Mouse (Mus musculus): ENCODE data around the gene Trim72.
"Not testable (repeated sequence)": the region's sequence is repeated elsewhere in the genome, so short reads cannot be mapped to it uniquely, and the experiment has no call there.

The Trim72 gene

DNA sequence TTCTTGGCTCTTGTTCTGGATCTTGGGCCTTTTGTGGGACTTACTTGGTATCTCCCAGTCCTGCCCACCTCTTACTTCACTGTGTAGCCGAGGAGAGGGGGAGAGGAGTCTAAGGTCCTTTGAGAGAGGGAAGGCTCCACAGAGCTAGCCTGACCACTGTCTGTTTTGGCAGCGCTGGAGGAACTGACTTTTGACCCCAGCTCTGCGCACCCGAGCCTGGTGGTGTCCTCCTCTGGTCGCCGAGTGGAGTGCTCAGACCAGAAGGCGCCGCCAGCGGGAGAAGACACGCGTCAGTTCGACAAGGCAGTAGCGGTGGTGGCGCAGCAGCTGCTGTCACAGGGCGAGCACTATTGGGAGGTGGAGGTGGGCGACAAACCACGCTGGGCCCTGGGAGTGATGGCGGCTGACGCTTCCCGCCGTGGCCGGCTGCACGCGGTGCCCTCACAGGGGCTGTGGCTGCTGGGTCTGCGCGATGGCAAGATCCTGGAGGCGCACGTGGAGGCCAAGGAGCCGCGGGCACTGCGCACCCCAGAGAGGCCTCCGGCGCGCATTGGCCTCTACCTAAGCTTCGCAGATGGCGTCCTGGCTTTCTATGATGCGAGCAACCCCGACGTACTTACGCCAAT, 6.1 kb downstream of the Trim72 start:
- DNase-seq = no peak

DNA sequence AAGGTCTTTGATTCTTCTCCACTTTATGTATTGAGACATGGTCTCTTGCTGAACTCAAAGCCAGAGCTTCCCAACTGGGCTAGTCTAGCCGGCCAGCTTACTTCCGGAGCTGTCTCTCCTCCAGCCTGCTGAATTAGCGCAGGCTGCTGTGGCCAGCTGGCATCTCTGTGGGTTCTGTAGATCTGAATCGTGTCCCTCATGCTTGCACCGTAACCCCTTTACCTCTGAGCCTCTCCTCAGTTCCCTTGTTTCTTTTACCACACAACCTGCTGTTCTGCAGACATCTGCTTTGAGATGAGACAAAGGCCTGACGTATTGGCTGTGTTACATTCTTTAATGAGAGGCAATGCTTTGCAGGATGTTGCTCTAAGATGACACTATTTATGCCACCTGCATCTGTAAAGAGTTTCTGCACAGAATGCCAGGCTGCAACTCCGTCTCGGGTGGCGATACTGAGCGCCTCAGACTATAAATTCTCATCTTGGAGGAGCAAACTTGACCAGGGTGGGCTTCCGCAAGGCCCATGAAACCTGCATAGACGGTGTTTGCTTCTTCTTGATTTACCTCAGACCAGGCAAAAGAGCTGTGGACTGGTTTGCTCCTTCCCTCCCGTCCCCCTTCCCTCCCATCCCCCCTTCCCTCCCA, 8.5 kb downstream of the Trim72 start:
- DNase-seq = no peak

DNA sequence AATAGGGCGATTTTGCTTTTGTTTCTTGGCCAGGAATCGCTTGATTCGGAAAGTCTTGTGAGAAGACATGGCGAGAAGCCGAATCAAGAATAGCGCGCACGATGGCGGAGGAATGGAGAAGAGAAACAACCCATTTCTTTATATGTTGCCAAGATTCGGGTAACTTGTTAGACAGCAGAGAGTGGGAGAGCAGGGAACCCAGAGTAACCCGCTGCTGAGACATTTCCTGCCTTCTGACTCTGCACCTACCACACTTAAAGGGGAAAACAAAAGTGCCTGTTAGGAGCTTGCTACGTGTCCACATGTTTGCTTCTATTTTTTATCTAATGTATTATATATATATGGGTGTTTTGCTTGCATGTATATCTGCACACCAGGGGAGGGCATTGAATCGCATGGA, 9.4 kb downstream of the Trim72 start:
- no peak for DNase-seq

DNA sequence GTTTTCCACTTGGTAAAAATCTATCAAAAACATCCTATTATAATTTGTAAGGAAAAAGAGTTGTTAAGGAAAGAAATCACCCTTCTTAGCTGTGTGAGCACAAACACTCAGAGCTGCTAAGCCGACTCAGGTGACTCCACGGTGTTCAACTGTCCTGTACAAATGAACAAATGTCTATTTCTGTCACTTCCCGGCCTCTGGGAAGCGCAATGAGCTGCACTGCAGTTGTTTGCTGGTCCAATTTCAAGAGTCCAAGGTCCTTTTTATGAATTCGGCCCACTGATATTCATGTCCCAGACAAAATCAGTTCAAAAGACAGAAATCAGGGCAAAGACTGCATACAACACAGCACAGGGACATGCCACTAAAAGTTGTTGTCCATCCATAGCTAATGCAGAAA, 12.4 kb downstream of the Trim72 start:
- DNase-seq = not testable (repeated sequence)

DNA sequence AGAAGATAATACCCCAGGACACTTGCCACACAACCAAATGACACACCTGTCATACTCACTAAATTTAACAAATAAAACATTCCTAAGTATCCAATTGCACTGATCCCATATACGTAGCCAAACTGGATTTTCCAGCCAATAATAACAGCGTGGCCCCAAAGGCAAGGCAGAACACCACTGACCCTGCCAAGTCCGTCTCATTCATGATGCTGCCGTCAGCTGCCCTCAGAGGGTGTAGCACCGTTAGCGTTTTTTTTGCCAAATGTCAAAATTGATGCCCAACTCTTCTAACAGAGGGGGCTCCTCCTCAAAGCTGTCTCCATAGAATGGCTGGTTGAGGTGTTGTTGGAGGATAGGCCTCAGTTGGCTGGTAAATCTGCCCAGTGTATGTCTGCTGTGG, 12.9 kb downstream of the Trim72 start:
- no peak for DNase-seq

DNA sequence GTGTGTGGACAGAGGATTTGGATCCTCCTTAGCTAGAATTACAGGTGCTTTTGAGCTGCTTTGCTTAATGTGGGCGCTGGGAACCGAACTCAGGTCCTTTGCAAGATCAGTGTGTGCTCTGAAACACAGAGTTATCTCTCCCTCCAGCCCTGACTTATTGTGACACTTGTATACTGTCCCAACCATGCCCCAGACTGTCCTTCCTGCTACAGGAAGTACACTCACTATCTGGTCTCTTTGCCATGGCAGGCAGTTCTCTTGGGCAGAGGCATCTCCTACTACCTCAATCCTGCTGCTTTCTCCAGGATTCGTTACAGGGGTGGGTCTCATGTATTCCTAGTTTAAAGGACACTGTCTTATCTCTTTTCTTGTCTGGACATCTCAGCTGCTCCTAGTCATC, 14.5 kb downstream of the Trim72 start:
- DNase-seq = no peak

DNA sequence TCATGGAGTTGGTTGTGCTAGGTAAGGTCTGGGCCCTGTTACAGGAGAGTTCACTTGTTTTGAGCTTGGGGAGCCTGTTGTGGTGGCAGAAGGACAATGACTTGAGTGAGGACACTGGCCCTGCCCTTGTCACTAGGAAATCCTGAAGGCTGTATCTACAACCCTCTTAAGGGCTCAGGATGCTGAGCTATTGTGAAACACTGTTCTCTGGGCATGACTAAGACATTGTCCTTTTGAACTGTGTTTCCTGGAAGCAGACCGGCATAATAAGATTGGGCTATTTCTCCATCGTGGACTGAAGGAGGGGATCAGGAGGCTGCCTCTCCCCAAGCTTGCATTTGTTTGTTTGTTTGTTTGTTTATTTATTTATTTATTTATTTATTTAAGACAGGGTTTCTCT, 15.4 kb downstream of the Trim72 start:
- DNase-seq = no peak

DNA sequence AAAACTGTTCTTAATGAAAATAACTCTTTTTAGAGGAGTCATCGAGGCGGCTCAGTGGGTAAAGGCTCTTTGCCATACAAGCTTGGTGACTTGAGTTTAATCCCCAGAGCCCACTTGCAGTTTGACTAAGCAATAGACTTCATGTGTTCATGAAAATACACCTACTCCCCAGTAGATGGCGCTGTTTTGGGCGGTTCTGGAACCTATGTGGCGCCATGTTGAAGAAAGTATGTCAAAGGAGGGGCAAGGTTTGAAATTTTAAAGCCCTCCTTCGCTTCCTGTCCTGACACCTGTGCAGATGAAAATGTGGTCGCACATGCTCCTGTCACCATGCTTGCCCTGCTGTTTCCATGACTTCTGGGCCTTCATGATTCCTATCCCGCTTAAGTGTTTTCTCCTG, 19.2 kb downstream of the Trim72 start:
- peak; percentile 15 for DNase-seq

DNA sequence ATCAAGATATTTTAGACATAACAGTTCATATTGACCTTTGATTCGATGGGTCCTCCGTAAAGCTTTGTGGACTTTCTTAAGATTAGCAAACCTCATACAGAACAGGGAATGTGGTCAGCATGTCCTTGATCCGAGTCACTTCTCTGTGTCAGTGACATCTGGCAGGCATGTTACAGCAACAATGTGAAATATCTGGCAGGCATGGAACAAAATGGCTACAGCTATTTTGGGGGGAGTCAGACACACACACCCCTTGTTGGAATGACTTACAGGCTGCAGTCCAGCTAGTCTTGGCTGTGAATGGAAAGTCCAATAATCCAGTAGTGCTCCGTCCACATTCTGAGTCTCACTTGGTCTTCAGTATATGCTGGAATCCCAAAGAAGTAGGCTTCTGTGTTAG, 19.8 kb downstream of the Trim72 start:
- no peak for DNase-seq

DNA sequence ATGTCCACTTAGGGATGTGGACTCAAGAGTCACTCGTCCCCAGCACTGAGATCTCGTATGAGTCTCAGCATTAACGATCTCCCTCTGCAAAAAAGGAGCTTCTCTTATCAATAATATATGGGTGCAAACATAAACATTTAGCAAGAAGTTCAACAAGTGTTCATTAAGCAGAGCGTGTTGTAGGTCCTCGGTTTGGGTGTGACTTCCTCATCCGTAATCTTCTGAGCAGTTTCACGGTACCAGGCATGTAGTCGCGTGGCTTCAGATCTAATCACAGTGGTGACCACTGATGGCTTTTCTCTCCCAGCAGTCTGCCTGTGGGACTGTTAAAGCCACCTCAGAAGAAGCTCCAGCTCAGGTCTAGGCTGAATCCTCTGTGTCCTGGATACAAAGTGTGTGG, 20.6 kb downstream of the Trim72 start:
- DNase-seq = no peak

DNA sequence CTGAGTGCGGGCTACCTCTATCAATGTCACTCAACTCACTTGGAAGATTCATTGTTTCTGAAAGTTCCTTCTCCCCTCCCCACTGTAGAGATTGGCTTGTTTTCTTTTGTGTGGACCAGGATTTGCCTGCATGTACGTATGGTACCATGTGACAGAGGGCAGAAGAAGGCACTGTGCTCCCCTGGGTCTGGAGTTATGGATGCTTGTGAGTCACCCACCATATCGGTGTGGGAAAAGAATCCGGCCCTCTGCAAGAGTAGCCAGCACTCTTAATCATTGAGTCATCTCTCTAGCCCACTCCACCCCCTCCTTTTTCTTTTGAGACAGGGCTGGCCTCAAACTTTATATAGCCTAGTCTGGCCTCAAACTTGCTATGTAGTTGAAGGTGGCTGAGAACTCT, 21.2 kb downstream of the Trim72 start:
- no peak for DNase-seq

DNA sequence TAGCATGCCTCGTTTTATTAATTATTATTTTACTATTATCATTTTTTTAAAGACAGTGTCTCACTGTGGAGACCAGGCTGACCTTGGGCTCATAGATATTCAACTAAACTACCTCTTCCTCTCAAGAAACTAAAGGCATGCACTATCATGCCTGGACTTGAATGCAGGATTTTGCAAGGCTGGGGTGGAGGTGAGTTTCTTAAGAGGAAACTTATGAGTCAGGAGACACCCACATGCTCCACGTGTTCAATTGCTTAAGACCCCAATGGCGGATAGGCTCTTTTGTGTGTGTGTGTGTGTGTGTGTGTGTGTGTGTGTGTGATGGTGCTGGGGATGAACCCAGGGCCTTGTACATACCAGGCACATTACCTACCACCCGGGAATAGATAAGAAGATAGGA, 21.6 kb downstream of the Trim72 start:
- no peak for DNase-seq

DNA sequence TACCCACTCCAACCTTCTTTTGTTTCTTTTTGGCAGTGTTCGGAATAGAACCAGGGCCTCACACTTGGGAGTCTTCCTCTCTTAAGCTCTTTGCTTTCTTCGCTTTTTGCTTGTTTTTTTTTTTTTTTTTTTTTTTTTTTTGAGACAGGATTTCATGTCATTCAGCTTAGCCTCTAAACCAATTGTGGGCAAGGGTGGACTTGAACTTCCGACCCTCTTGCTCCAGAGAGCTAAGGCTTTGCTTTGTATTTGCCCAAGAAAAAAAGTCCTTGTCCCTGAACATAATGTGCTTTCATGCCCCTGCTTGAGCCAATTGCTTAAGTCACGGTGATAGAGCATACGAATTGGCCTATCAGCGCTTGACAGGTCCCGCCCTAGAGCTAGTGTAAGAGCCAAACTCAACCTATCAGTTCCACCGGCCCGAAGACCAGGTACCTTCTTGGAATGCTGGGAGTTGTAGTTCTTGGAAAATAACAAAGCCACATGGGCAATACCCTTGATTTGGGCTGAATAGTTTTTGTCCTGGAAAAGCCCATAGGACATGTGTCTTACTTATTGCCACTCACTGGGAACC, 27.7 kb downstream of the Trim72 start:
- DNase-seq = peak; percentile 50

DNA sequence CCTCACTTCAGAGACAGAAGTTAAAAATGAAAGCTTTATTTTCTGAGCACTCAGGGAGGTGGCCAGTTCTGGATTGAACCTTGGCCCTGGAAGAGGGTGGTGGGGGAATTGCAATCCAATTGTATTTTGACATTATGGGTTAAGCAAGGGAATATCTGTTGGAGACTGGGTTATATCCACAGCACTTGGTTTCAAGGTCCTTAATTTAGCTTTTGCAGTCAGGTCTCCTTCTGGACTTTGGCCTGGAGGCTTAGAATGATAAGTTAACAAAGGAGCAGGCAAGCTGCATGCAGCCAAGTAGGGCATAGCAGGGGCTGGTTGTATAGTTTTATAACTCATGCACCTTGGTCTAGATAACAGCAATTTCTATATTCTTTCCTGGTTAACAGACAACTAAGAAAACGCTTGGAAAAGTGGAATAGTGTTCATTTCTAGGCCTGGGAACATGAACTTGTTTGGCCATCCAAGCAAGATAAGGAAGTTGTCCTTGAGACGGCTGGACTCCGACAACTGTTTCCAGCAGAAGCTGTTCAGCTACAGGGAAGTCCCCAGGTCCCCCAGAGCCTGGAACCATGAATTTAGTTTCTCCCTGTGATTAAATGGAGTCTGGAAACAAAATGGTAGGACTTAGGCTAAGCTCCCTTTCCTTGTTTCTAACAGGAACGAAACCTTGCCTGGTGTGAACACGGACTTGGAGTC, 28.7 kb downstream of the Trim72 start:
- no peak for DNase-seq

DNA sequence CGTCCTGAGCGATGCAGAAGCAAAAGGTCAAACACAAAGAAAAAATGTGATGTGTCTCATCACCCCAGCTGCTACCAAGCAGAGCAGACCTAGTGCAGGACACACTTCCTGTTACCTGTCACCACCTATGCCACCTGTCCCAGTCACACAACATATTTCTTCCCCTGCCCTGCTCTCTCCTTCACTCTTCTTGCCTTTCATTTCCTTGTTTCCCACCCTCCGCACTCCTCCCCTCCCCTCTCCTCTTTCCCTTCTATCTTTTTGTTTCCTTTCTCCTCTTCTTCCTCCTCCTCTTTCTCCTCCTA, 29.2 kb downstream of the Trim72 start:
- DNase-seq = no peak

DNA sequence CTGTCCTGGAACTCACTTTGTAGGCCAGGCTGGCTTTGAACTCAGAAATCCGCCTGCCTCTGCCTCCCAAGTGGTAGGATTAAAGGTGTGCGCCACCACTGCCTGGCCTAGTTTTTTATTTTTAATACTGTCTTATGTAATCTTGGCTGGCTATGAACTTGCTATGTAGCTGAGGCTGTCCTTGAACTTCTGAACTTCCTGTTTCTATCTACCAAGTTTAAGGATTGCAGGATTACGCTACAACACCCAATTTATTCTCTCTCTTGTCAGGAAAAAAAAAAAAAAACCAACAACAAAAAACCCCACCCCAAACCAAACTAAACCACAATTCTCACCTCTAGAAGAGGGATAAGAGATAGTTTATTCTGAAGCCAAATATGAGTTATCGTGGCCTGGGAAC, 29.9 kb downstream of the Trim72 start:
- DNase-seq = no peak

DNA sequence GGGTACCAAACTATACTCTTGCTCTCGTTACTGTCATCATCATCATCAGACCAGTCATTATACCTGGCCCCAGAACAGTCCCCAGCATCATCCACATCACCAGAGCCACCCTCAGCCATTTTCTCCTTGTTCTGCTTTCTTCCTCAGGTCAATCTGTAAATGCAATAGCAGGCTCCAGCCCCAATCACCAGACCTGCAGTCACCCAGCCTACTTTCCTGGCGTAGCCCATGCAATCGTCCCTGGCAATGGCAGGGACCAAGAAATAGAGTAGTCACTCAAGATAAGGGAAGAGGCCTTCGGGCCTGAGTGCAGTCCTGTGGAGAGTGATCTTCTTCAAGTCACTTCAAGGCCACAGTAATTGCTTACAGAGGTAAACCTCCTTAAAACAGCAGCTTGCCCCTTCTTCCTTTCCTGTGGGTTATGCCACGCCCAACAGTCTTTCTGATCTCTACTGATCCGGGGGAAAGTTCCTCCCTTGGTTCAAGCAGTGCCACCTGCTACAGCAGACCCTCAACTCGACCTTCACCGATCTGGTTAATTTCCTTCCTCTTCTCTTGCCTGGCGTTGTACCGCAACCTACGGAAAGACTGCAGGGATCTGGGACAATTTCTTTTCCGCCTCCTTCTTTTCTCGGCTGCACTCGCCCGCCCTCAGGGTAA, 38.5 kb downstream of the Trim72 start:
- not testable (repeated sequence) for DNase-seq

DNA sequence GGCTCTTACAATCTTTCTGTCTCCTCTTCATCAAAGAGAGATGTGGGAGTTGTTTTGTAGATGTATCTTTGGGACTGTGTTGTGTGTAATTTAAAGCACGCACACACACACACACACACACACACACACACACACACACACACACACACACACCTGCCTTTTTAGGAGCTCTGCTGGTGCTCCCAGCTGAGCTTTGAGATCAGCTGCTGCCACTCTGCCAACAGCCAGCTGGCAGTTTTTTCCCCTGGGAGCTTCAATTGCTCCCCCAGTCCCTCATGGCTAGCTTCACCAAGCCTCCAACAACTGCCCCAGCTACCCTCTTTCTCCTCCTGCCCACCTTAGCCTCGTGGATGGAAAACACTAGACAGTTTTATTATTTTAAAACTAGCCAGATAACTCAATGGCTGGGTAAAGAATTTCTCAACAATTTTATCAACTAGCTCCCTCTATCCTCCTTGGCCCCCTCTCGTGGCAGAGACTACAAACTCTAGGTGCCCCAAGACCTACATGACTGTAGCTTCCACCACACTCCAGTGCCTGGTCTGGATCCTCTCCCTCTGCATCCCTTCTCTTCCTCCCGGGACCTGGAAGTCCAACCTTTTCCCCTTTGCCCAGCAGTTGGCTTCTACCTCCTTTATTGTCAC, 40.5 kb downstream of the Trim72 start:
- DNase-seq = no peak

DNA sequence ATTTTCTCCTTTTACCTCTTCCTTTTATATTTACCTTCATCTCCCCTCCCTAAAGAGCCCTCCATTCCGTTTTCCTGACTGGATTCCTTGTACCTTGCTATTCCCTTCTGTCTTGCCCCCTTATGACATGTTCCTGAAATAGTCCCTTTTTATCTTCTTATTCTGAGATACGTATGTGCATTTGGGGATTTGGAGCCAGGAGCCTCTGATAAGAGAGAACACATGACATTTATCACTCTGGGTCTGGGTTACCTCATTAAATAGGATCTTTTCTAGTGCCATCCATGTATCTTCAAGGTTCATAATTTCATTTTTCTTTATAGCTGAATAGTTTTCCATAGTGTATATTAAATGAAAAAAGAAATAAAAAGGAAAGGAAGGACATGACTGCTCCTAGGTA, 41.9 kb downstream of the Trim72 start:
- DNase-seq = no peak

DNA sequence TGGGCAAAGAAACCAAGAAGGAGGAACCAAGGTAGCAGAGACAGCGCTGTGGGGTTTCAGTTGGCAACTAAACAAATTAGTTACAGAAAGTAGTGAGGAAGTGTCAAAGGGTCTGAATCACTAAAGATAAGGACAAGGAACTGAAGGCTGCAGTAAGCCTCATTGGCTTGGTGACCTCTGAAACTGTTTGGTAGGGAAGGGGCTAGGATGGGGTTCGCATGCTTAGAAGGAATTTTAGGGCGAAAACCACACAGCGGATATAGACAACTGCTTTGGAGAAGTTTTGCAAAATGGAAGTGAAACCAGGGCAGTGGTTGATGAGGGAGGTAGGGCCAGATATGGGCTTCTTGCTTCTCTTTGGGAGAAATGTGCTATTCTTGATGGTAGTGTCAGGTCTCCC, 45.1 kb downstream of the Trim72 start:
- no peak for DNase-seq

DNA sequence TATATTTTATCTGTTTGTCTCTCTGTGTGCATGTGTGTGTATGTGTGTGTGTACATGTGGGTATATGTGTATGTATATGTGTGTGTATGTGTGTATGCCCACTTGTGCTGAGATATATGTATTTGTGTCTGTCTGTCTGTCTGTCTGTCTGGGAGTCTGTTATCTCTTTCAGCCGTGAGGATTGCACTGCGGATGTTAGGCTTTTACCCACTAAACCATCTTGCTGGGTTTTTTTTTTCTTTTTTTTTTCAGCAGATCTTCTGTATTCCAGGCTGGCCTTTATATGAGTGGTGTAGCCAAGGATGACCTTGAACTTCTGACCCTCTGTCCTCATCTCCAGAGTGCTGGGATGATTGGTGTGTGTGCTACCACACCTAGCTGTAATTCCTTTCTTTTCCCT, 45.5 kb downstream of the Trim72 start:
- DNase-seq = no peak

DNA sequence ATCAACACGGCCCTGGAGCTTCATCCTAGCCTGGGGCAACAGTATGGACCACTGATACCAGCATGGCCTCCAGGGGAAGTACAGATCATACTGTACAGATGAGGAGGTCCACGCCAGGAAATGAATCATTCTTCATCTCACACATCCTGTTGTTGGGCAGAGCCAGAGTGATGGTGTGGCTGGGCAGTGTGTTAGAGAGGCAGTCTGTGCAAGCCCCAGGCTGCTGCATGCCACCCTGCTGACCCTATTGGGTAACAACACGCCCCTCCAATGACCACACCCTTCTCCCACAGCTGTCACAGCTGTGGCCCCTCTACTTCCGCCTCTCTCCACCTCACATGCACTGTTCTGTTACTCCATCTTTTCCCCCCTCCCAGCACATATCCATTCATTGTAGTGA, 47.0 kb downstream of the Trim72 start:
- DNase-seq = no peak

DNA sequence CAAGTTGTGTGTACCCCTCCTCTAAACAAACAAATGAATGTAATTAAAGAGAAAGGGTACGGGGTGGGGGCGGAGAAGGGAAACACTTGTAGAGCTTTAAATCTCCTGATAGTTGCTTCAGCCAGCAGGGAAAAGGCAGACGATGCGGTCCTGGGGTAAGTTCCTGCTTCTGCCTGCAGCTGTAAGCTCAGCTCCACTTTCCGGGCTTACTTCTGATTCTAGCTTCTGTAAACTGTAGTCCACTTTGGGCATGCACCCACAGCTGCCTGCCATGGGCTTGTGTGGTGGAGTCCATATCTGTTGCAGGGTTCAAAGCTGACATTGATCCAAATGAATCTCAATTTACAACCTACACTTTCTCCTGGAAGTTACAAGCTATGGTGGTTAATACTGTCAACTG, 49.3 kb downstream of the Trim72 start:
- no peak for DNase-seq

Measured in retina, postnatal 1 day (tissue).